Mouse (Mus musculus) thymus, postnatal 14 days (tissue): ENCODE measurements around the gene 9230112D13Rik.

Source experiments
- DNase-seq: peaks from one replicate; pipeline ENCODE4 v3.0.0; 2021

The 9230112D13Rik gene

GRCm38 (mm10) chr14:34522701-34523100 lies at the start of gene 9230112D13Rik:
Gene 9230112D13Rik, minus strand, starts transcription at chr14:34522801.
- DNase-seq = no peak

GRCm38 (mm10) chr14:34571610-34572387 lies 49.2 kb upstream of the 9230112D13Rik start:
- DNase-seq = no peak

GRCm38 (mm10) chr14:34570903-34571302 lies 48.3 kb upstream of the 9230112D13Rik start:
- no peak for DNase-seq

GRCm38 (mm10) chr14:34570294-34570693 lies 47.7 kb upstream of the 9230112D13Rik start:
- peak; percentile 70 for DNase-seq

GRCm38 (mm10) chr14:34569534-34570194 lies 47.1 kb upstream of the 9230112D13Rik start:
- no peak for DNase-seq

- no peak for DNase-seq
Observed at GRCm38 (mm10) chr14:34568626-34569025, 46.0 kb upstream of the 9230112D13Rik start.

- no peak for DNase-seq
Observed at GRCm38 (mm10) chr14:34567697-34568096, 45.1 kb upstream of the 9230112D13Rik start.

GRCm38 (mm10) chr14:34566530-34566929 lies 43.9 kb upstream of the 9230112D13Rik start:
- no peak for DNase-seq

- DNase-seq = no peak
Observed at GRCm38 (mm10) chr14:34565711-34566110, 43.1 kb upstream of the 9230112D13Rik start.

GRCm38 (mm10) chr14:34564646-34565045 lies 42.0 kb upstream of the 9230112D13Rik start:
- DNase-seq = no peak

GRCm38 (mm10) chr14:34562393-34562792 lies 39.8 kb upstream of the 9230112D13Rik start:
- DNase-seq = no peak

- DNase-seq = no peak
Observed at GRCm38 (mm10) chr14:34561647-34562046, 39.0 kb upstream of the 9230112D13Rik start.

GRCm38 (mm10) chr14:34558947-34559346 lies 36.3 kb upstream of the 9230112D13Rik start:
- no peak for DNase-seq

GRCm38 (mm10) chr14:34555211-34555610 lies 32.6 kb upstream of the 9230112D13Rik start:
- DNase-seq = no peak

GRCm38 (mm10) chr14:34554047-34554446 lies 31.4 kb upstream of the 9230112D13Rik start:
- no peak for DNase-seq

- no peak for DNase-seq
Observed at GRCm38 (mm10) chr14:34553470-34553869, 30.9 kb upstream of the 9230112D13Rik start.

GRCm38 (mm10) chr14:34552226-34552625 lies 29.6 kb upstream of the 9230112D13Rik start:
- DNase-seq = no peak

GRCm38 (mm10) chr14:34549004-34549671 lies 26.5 kb upstream of the 9230112D13Rik start:
- peak; percentile 73 for DNase-seq

GRCm38 (mm10) chr14:34548391-34549001 lies 25.9 kb upstream of the 9230112D13Rik start:
- DNase-seq = no peak

GRCm38 (mm10) chr14:34544545-34544944 lies 21.9 kb upstream of the 9230112D13Rik start:
- no peak for DNase-seq

- DNase-seq = no peak
Observed at GRCm38 (mm10) chr14:34544001-34544400, 21.4 kb upstream of the 9230112D13Rik start.

- no peak for DNase-seq
Observed at GRCm38 (mm10) chr14:34543596-34543995, 21.0 kb upstream of the 9230112D13Rik start.

GRCm38 (mm10) chr14:34541896-34542295 lies 19.3 kb upstream of the 9230112D13Rik start:
- no peak for DNase-seq
